Mouse (Mus musculus) kidney, embryonic 14.5 days (tissue): ENCODE measurements around the gene Olfr770. TPM values are rescaled to one million over a fixed set of nuclear protein-coding genes. Genes with fewer than 3 reads are reported as not detected.
"Not testable (repeated sequence)": the region's sequence is repeated elsewhere in the genome, so short reads cannot be mapped to it uniquely, and the experiment has no call there.

ENCODE experiments used
- ATAC-seq: fragments of 200-750 bp; cut with Nextera tagmentation; 2 replicates; pipeline ENCODE4 v1.8.0; 2017; ENCODE audit warnings: moderate number of reproducible peaks, mild to moderate bottlenecking, moderate TSS enrichment, moderate library complexity; ENCODE audit not compliant: low FRiP score, low TSS enrichment
- H3K27ac ChIP-seq: fragments of 300-500 bp; sonication (generic); 2 replicates; pipeline ENCODE4 v1.5.1; 2014; ENCODE audit warnings: low read depth, mild to moderate bottlenecking, low read length, moderate library complexity, mixed read lengths
- H3K27me3 ChIP-seq: fragments of 300-500 bp; sonication (generic); 2 replicates; pipeline ENCODE4 v1.6.1; 2014; ENCODE audit warnings: mild to moderate bottlenecking, low read length; ENCODE audit not compliant: control insufficient read depth, insufficient read depth
- H3K36me3 ChIP-seq: fragments of 300-500 bp; sonication (generic); 2 replicates; pipeline ENCODE4 v1.6.1; 2014; ENCODE audit warnings: low read length, mixed read lengths; ENCODE audit not compliant: control insufficient read depth, insufficient read depth
- H3K4me1 ChIP-seq: fragments of 300-500 bp; sonication (generic); 2 replicates; pipeline ENCODE4 v1.6.1; 2014; ENCODE audit warnings: low read length, mixed read lengths; ENCODE audit not compliant: control insufficient read depth, insufficient read depth
- H3K4me2 ChIP-seq: fragments of 300-500 bp; sonication (generic); replicated peaks from 2 replicates; pipeline ENCODE4 v1.6.1; 2014; ENCODE audit warnings: low read depth, mild to moderate bottlenecking, low read length
- H3K4me3 ChIP-seq: fragments of 300-500 bp; sonication (generic); 2 replicates; pipeline ENCODE4 v1.5.1; 2014; ENCODE audit warnings: mild to moderate bottlenecking, low read length
- H3K9ac ChIP-seq: fragments of 300-500 bp; sonication (generic); 2 replicates; pipeline ENCODE4 v1.6.1; 2014; ENCODE audit warnings: low read depth, mild to moderate bottlenecking, low read length, moderate library complexity
- H3K9me3 ChIP-seq: fragments of 300-500 bp; sonication (generic); 2 replicates; pipeline ENCODE4 v1.6.1; 2016; ENCODE audit warnings: low read length; ENCODE audit not compliant: control insufficient read depth
- WGBS: fragments of 180-500 bp; shearing (Covaris S2); extraction: QIAGEN DNeasy Blood & Tissue Kit; methylation state at CpG from one replicate; pipeline ENCODE4 v1.1.7; 2014; 5-methylcytosine and 5-hydroxymethylcytosine counted together
- polyA plus RNA-seq: library from polyadenylated mRNA; unstranded; fragments of >200 nt; fragmentation: Nextera tagmentation; extraction: Ambion mirVana; gene quantifications from 2 replicates; pipeline ENCODE4 v1.2.1, GENCODE M21; 2014

Olfr770 gene
- polyA plus RNA-seq, result not detected in 2 replicates

- H3K36me3 ChIP-seq, result no peaks in the 10 kb centered on the region
- H3K9me3 ChIP-seq, result no peaks in the 10 kb centered on the region
- no peak within 1 kb of the TSS for H3K27ac ChIP-seq
- H3K27me3 ChIP-seq, result no peaks in the 10 kb centered on the region
- H3K4me3 ChIP-seq, result no peak within 1 kb of the TSS
- no peak within 1 kb of the TSS for H3K4me2 ChIP-seq
- 68% methylated on average over 2 of the region's 2 CpGs for WGBS
- no peak for ATAC-seq
- H3K9ac ChIP-seq, result no peak within 1 kb of the TSS
- no peaks in the 10 kb centered on the region for H3K4me1 ChIP-seq
Observed at GRCm38 (mm10) chr10:129138898-129139297, at the start of gene Olfr770. TSS of gene Olfr770 (minus strand) at chr10:129138998.

- not testable (repeated sequence) for H3K27ac ChIP-seq, H3K36me3 ChIP-seq, H3K4me2 ChIP-seq, H3K9ac ChIP-seq, H3K4me3 ChIP-seq, H3K9me3 ChIP-seq, ATAC-seq, H3K27me3 ChIP-seq, H3K4me1 ChIP-seq
Observed at GRCm38 (mm10) chr10:129187319-129187718, 48.5 kb upstream of the Olfr770 start, which contains the start of gene Olfr773. TSS of gene Olfr773 (minus strand) at chr10:129187419.

GRCm38 (mm10) chr10:129177821-129178220 is 39.0 kb upstream of the Olfr770 start, which contains the start of gene Olfr772:
TSS of gene Olfr772 (minus strand) at chr10:129177921.
- H3K36me3 ChIP-seq, H3K9me3 ChIP-seq, ATAC-seq, H3K4me1 ChIP-seq, H3K4me3 ChIP-seq, H3K9ac ChIP-seq, H3K27ac ChIP-seq, H3K27me3 ChIP-seq, H3K4me2 ChIP-seq: not testable (repeated sequence)
- WGBS, result 94% methylated on average over 3 of the region's 4 CpGs

- no peaks in the 10 kb centered on the region for H3K4me1 ChIP-seq
- WGBS, result 85% methylated on average over 1 of the region's 1 CpGs
- H3K4me3 ChIP-seq, result no peak within 1 kb of the TSS
- H3K27me3 ChIP-seq, result no peaks in the 10 kb centered on the region
- no peak within 1 kb of the TSS for H3K27ac ChIP-seq
- no peak for ATAC-seq
- no peak within 1 kb of the TSS for H3K9ac ChIP-seq
- 0 out of 2 replicates have a peak, but pooled peaks cover 2% of the 10 kb centered on the region for H3K9me3 ChIP-seq
- H3K36me3 ChIP-seq, result no peaks in the 10 kb centered on the region
- H3K4me2 ChIP-seq, result no peak within 1 kb of the TSS
Observed at GRCm38 (mm10) chr10:129164651-129165050, 25.9 kb upstream of the Olfr770 start, which contains the start of gene Olfr771. TSS of gene Olfr771 (minus strand) at chr10:129164751.

GRCm38 (mm10) chr10:129117761-129118160 is 21.0 kb downstream of the Olfr770 start, which contains the start of gene Olfr769:
TSS of gene Olfr769 (minus strand) at chr10:129117861.
- Histone ChIP-seq H3K4me2 (no peak within 1 kb of the TSS), H3K36me3 (no peaks in the 10 kb centered on the region), H3K27me3 (no peaks in the 10 kb centered on the region), H3K4me1 (no peaks in the 10 kb centered on the region), H3K9me3 (no peaks in the 10 kb centered on the region), H3K27ac (no peak within 1 kb of the TSS), H3K4me3 (no peak within 1 kb of the TSS), H3K9ac (no peak within 1 kb of the TSS)
- WGBS, result 79% methylated on average over 2 of the region's 2 CpGs
- ATAC-seq, result no peak

- Histone ChIP-seq H3K9me3 (no peaks in the 10 kb centered on the region), H3K4me2 (no peak overlapping the region), H3K9ac (no peak overlapping the region), H3K27ac (no peak overlapping the region), H3K27me3 (no peaks in the 10 kb centered on the region), H3K36me3 (no peaks in the 10 kb centered on the region), H3K4me3 (no peak overlapping the region), H3K4me1 (no peaks in the 10 kb centered on the region)
- ATAC-seq, result no peak
- 91% methylated on average over 3 of the region's 3 CpGs for WGBS
Observed at GRCm38 (mm10) chr10:129115146-129115545, 23.7 kb downstream of the Olfr770 start.

GRCm38 (mm10) chr10:129101231-129101630 is 37.6 kb downstream of the Olfr770 start:
- H3K27ac ChIP-seq, result no peak overlapping the region
- no peak for ATAC-seq
- no peak overlapping the region for H3K4me2 ChIP-seq
- WGBS, result 48% methylated on average over 3 of the region's 3 CpGs
- no peaks in the 10 kb centered on the region for H3K9me3 ChIP-seq
- H3K4me3 ChIP-seq, result no peak overlapping the region
- H3K36me3 ChIP-seq, result no peaks in the 10 kb centered on the region
- no peak overlapping the region for H3K9ac ChIP-seq
- H3K27me3 ChIP-seq, result no peaks in the 10 kb centered on the region
- H3K4me1 ChIP-seq, result no peaks in the 10 kb centered on the region

- H3K4me2 ChIP-seq, result no peak within 1 kb of the TSS
- no peak within 1 kb of the TSS for H3K4me3 ChIP-seq
- H3K27ac ChIP-seq, result no peak within 1 kb of the TSS
- no peak within 1 kb of the TSS for H3K9ac ChIP-seq
- no peaks in the 10 kb centered on the region for H3K9me3 ChIP-seq
- H3K36me3 ChIP-seq, result no peaks in the 10 kb centered on the region
- no peak for ATAC-seq
- H3K27me3 ChIP-seq, result no peaks in the 10 kb centered on the region
- H3K4me1 ChIP-seq, result no peaks in the 10 kb centered on the region
- WGBS, result 75% methylated on average over 1 of the region's 1 CpGs
Observed at GRCm38 (mm10) chr10:129099275-129099674, 39.5 kb downstream of the Olfr770 start, which contains the start of gene Olfr768. TSS of gene Olfr768 (minus strand) at chr10:129099375.

- H3K4me1 ChIP-seq, result not testable (repeated sequence)
Observed at GRCm38 (mm10) chr10:129082810-129083209, 56.0 kb downstream of the Olfr770 start, which contains the start of gene Olfr767. TSS of gene Olfr767 (minus strand) at chr10:129082910.

More at GRCm38 (mm10) chr10:129082810-129083209, 56.0 kb downstream of the Olfr770 start, which contains the start of gene Olfr767:
- not testable (repeated sequence) for H3K27ac ChIP-seq, H3K9ac ChIP-seq, H3K4me2 ChIP-seq, H3K4me3 ChIP-seq, ATAC-seq, H3K36me3 ChIP-seq, H3K9me3 ChIP-seq, H3K27me3 ChIP-seq
